Mouse (Mus musculus) neural tube, embryonic 15.5 days (tissue): ENCODE measurements around the gene Ceacam14. TPM values are rescaled to one million over a fixed set of nuclear protein-coding genes. Genes with fewer than 3 reads are reported as not detected.

Experiments used
- ATAC-seq: fragments of 200-750 bp; cut with Nextera tagmentation; 2 replicates; pipeline ENCODE4 v1.8.0; 2017; ENCODE audit warnings: mild to moderate bottlenecking, moderate TSS enrichment, moderate library complexity; ENCODE audit not compliant: low FRiP score
- H3K27ac ChIP-seq: fragments of 300-500 bp; sonication (generic); replicated peaks from 2 replicates; pipeline ENCODE4 v1.5.1; 2015; ENCODE audit warnings: mild to moderate bottlenecking, inconsistent platforms
- H3K27me3 ChIP-seq: fragments of 300-500 bp; sonication (generic); replicated peaks from 2 replicates; pipeline ENCODE4 v1.6.1; 2015; ENCODE audit warnings: inconsistent platforms
- H3K36me3 ChIP-seq: fragments of 300-500 bp; sonication (generic); 2 replicates; pipeline ENCODE4 v1.6.1; 2015; ENCODE audit warnings: inconsistent platforms
- H3K4me1 ChIP-seq: fragments of 300-500 bp; sonication (generic); 2 replicates; pipeline ENCODE4 v1.6.1; 2015; ENCODE audit warnings: inconsistent platforms
- H3K4me2 ChIP-seq: fragments of 300-500 bp; sonication (generic); 2 replicates; pipeline ENCODE4 v1.6.1; 2015; ENCODE audit warnings: inconsistent platforms, mild to moderate bottlenecking, moderate library complexity
- H3K4me3 ChIP-seq: fragments of 300-500 bp; sonication (generic); replicated peaks from 2 replicates; pipeline ENCODE4 v1.5.1; 2015; ENCODE audit warnings: mild to moderate bottlenecking, inconsistent platforms
- H3K9ac ChIP-seq: fragments of 300-500 bp; sonication (generic); replicated peaks from 2 replicates; pipeline ENCODE4 v1.6.1; 2015; ENCODE audit warnings: mild to moderate bottlenecking, inconsistent platforms
- H3K9me3 ChIP-seq: fragments of 300-500 bp; sonication (generic); replicated peaks from 2 replicates; pipeline ENCODE4 v1.6.1; 2016; ENCODE audit warnings: inconsistent platforms
- WGBS: fragments of 180-500 bp; shearing (Covaris S2); methylation state at CpG from one replicate; pipeline ENCODE4 v1.1.7; 2015; ENCODE audit warnings: mixed read lengths; 5-methylcytosine and 5-hydroxymethylcytosine counted together
- polyA plus RNA-seq: library from polyadenylated mRNA; unstranded; fragments of >200 nt; fragmentation: Nextera tagmentation; extraction: Ambion mirVana; gene quantifications from 2 replicates; pipeline ENCODE4 v1.2.1, GENCODE M21; 2015

The Ceacam14 gene
- not detected in 2 replicates for polyA plus RNA-seq

- 76% methylated on average over 4 of the region's 4 CpGs for WGBS
- Histone ChIP-seq H3K4me2 (no peak within 1 kb of the TSS), H3K4me3 (no peak within 1 kb of the TSS), H3K9me3 (peaks cover 36% of the 10 kb centered on the region), H3K27me3 (no peaks in the 10 kb centered on the region), H3K36me3 (no peaks in the 10 kb centered on the region), H3K9ac (no peak within 1 kb of the TSS), H3K4me1 (no peaks in the 10 kb centered on the region), H3K27ac (no peak within 1 kb of the TSS)
- ATAC-seq = no peak
These were observed at the start of gene Ceacam14 for GRCm38 (mm10) chr7:17812333-17812732. Gene Ceacam14 (plus strand): TSS chr7:17812633.

Other genes starting within 250 kb of the Ceacam14 start
- not detected in 2 replicates for gene Ceacam5, start 99.4 kb upstream of the Ceacam14 start, polyA plus RNA-seq
- gene Gm5155, start 59.1 kb downstream of the Ceacam14 start, polyA plus RNA-seq = not detected in 2 replicates
- gene Ceacam11, start 159.5 kb downstream of the Ceacam14 start, polyA plus RNA-seq = not detected in 2 replicates
- gene Ceacam13, start 197.3 kb downstream of the Ceacam14 start, polyA plus RNA-seq = not detected in 2 replicates